Mouse (Mus musculus) neural tube, embryonic 14.5 days (tissue): ENCODE results near the gene Ttc33. TPM values are rescaled to one million over a fixed set of nuclear protein-coding genes. Genes with fewer than 3 reads are reported as not detected.

Source experiments
- ATAC-seq: fragments of 200-750 bp; cut with Nextera tagmentation; 2 replicates; pipeline ENCODE4 v1.8.0; 2017; ENCODE audit warnings: low read depth, mild to moderate bottlenecking, moderate TSS enrichment, moderate library complexity
- H3K27ac ChIP-seq: fragments of 300-500 bp; sonication (generic); 2 replicates; pipeline ENCODE4 v1.5.1; 2014; ENCODE audit warnings: low read depth, mild to moderate bottlenecking, control low read depth, low read length, moderate library complexity, mixed read lengths
- H3K27me3 ChIP-seq: fragments of 300-500 bp; sonication (generic); 2 replicates; pipeline ENCODE4 v1.6.1; 2014; ENCODE audit warnings: low read length; ENCODE audit not compliant: control insufficient read depth, insufficient read depth
- H3K36me3 ChIP-seq: fragments of 300-500 bp; sonication (generic); 2 replicates; pipeline ENCODE4 v1.6.1; 2014; ENCODE audit warnings: low read length, mixed read lengths; ENCODE audit not compliant: control insufficient read depth, insufficient read depth
- H3K4me1 ChIP-seq: fragments of 300-500 bp; sonication (generic); 2 replicates; pipeline ENCODE4 v1.6.1; 2014; ENCODE audit warnings: low read length; ENCODE audit not compliant: control insufficient read depth, insufficient read depth
- H3K4me2 ChIP-seq: fragments of 300-500 bp; sonication (generic); 2 replicates; pipeline ENCODE4 v1.6.1; 2014; ENCODE audit warnings: mild to moderate bottlenecking, low read depth, low read length, control low read depth
- H3K4me3 ChIP-seq: fragments of 300-500 bp; sonication (generic); 2 replicates; pipeline ENCODE4 v1.5.1; 2014; ENCODE audit warnings: low read depth, low read length, control low read depth, mixed read lengths
- H3K9ac ChIP-seq: fragments of 300-500 bp; sonication (generic); replicated peaks from 2 replicates; pipeline ENCODE4 v1.6.1; 2014; ENCODE audit warnings: low read depth, mild to moderate bottlenecking, control low read depth, low read length, mixed read lengths
- H3K9me3 ChIP-seq: fragments of 300-500 bp; sonication (generic); 2 replicates; pipeline ENCODE4 v1.6.1; 2016; ENCODE audit warnings: low read length; ENCODE audit not compliant: control insufficient read depth
- WGBS: fragments of 180-500 bp; shearing (Covaris S2); extraction: QIAGEN DNeasy Blood & Tissue Kit; methylation state at CpG from one replicate; pipeline ENCODE4 v1.1.7; 2014; 5-methylcytosine and 5-hydroxymethylcytosine counted together
- polyA plus RNA-seq: library from polyadenylated mRNA; unstranded; fragments of >200 nt; fragmentation: Nextera tagmentation; extraction: Ambion mirVana; gene quantifications from 2 replicates; pipeline ENCODE4 v1.2.1, GENCODE M21; 2014

Gene Ttc33
- 58.6 and 63.3 TPM in 2 replicates for polyA plus RNA-seq

- ATAC-seq: peak; percentile 91
- Histone ChIP-seq H3K4me3 (peak within 1 kb of the TSS; percentile 93), H3K36me3 (peaks cover 3% of the 10 kb centered on the region; the same call in 1 of the 2 replicates), H3K4me2 (peak within 1 kb of the TSS; percentile 77), H3K9me3 (no peaks in the 10 kb centered on the region), H3K27ac (peak within 1 kb of the TSS; percentile 29), H3K4me1 (peaks cover 12% of the 10 kb centered on the region), H3K27me3 (no peaks in the 10 kb centered on the region), H3K9ac (peak within 1 kb of the TSS; percentile 82)
- WGBS: under 1% methylated on average over 54 of the region's 55 CpGs
These were observed at the start of gene Ttc33 for GRCm38 (mm10) chr15:5185366-5186292. TSS of gene Ttc33 (plus strand) at chr15:5185525.

- H3K4me1 ChIP-seq: no peaks in the 10 kb centered on the region
- peak; percentile 62; the same call in 1 of the 2 replicates for ATAC-seq
These were observed 47.1 kb upstream of the Ttc33 start for GRCm38 (mm10) chr15:5138021-5138856.

GRCm38 (mm10) chr15:5139366-5139765 lies 46.0 kb upstream of the Ttc33 start:
- H3K9ac ChIP-seq: no peak overlapping the region
- no peak overlapping the region for H3K4me2 ChIP-seq
- no peaks in the 10 kb centered on the region for H3K9me3 ChIP-seq
- ATAC-seq: no peak
- no peak overlapping the region for H3K4me3 ChIP-seq
- no peaks in the 10 kb centered on the region for H3K36me3 ChIP-seq
- no peak overlapping the region for H3K27ac ChIP-seq
- no peaks in the 10 kb centered on the region for H3K4me1 ChIP-seq
- H3K27me3 ChIP-seq: no peaks in the 10 kb centered on the region
- WGBS: 94% methylated on average over 2 of the region's 2 CpGs

More at GRCm38 (mm10) chr15:5138021-5138856, 47.1 kb upstream of the Ttc33 start:
- no peaks in the 10 kb centered on the region for H3K9me3 ChIP-seq
- no peak overlapping the region for H3K9ac ChIP-seq
- WGBS: 70% methylated on average over 9 of the region's 9 CpGs
- no peaks in the 10 kb centered on the region for H3K36me3 ChIP-seq
- no peak overlapping the region for H3K4me2 ChIP-seq
- H3K27me3 ChIP-seq: no peaks in the 10 kb centered on the region
- no peak overlapping the region for H3K27ac ChIP-seq
- H3K4me3 ChIP-seq: no peak overlapping the region

- no peaks in the 10 kb centered on the region for H3K9me3 ChIP-seq
- no peak overlapping the region for H3K4me2 ChIP-seq
- H3K27ac ChIP-seq: no peak overlapping the region
- no peak overlapping the region for H3K4me3 ChIP-seq
- no peak for ATAC-seq
- no peaks in the 10 kb centered on the region for H3K27me3 ChIP-seq
- no peaks in the 10 kb centered on the region for H3K36me3 ChIP-seq
- H3K9ac ChIP-seq: no peak overlapping the region
- 87% methylated on average over 7 of the region's 7 CpGs for WGBS
- peaks cover 5% of the 10 kb centered on the region for H3K4me1 ChIP-seq
These were observed 45.5 kb upstream of the Ttc33 start for GRCm38 (mm10) chr15:5139863-5140262.

GRCm38 (mm10) chr15:5140357-5140756 lies 45.0 kb upstream of the Ttc33 start:
- Histone ChIP-seq H3K36me3 (no peaks in the 10 kb centered on the region), H3K4me2 (no peak overlapping the region), H3K4me3 (no peak overlapping the region), H3K4me1 (peaks cover 9% of the 10 kb centered on the region), H3K27ac (no peak overlapping the region), H3K9me3 (no peaks in the 10 kb centered on the region), H3K27me3 (no peaks in the 10 kb centered on the region), H3K9ac (no peak overlapping the region)
- ATAC-seq: no peak

- Histone ChIP-seq H3K4me2 (no peak overlapping the region), H3K9ac (no peak overlapping the region), H3K9me3 (no peaks in the 10 kb centered on the region), H3K36me3 (no peaks in the 10 kb centered on the region), H3K27ac (no peak overlapping the region), H3K4me3 (no peak overlapping the region), H3K27me3 (no peaks in the 10 kb centered on the region), H3K4me1 (peaks cover 9% of the 10 kb centered on the region)
- WGBS: 66% methylated on average over 5 of the region's 5 CpGs
- no peak for ATAC-seq
These were observed 43.3 kb upstream of the Ttc33 start for GRCm38 (mm10) chr15:5142047-5142446.

- no peak overlapping the region for H3K4me3 ChIP-seq
- no peak for ATAC-seq
- no peak overlapping the region for H3K9ac ChIP-seq
- H3K27ac ChIP-seq: no peak overlapping the region
- no peak overlapping the region for H3K4me2 ChIP-seq
- H3K9me3 ChIP-seq: no peaks in the 10 kb centered on the region
- no peaks in the 10 kb centered on the region for H3K27me3 ChIP-seq
- no peaks in the 10 kb centered on the region for H3K36me3 ChIP-seq
- 81% methylated on average over 5 of the region's 5 CpGs for WGBS
- peaks cover 9% of the 10 kb centered on the region for H3K4me1 ChIP-seq
These were observed 42.6 kb upstream of the Ttc33 start for GRCm38 (mm10) chr15:5142714-5143113.

GRCm38 (mm10) chr15:5143361-5144020 lies 41.8 kb upstream of the Ttc33 start, which contains the start of gene Prkaa1:
TSS of gene Prkaa1 (plus strand) at chr15:5143861.
- Histone ChIP-seq H3K27me3 (no peaks in the 10 kb centered on the region), H3K4me3 (peak within 1 kb of the TSS; percentile 81), H3K4me1 (peaks cover 9% of the 10 kb centered on the region), H3K4me2 (peak within 1 kb of the TSS; percentile 69), H3K9me3 (no peaks in the 10 kb centered on the region), H3K9ac (peak within 1 kb of the TSS; percentile 83), H3K36me3 (no peaks in the 10 kb centered on the region), H3K27ac (peak within 1 kb of the TSS; percentile 90)
- WGBS: under 1% methylated on average over 61 of the region's 80 CpGs
- ATAC-seq: peak; percentile 92
